Mouse (Mus musculus) retina, postnatal 7 days (tissue): ENCODE results near the gene Pygm.

ENCODE experiments used
- DNase-seq: peaks from one replicate; pipeline ENCODE4 v3.0.0-alpha.2; 2012; ENCODE audit warnings: low read depth, low spot score

The Pygm gene

GRCm38 (mm10) chr19:6352107-6352505 lies 32.1 kb upstream of the Pygm start:
- DNase-seq = no peak

- DNase-seq = no peak
Measured at GRCm38 (mm10) chr19:6354030-6354429, 30.2 kb upstream of the Pygm start.

GRCm38 (mm10) chr19:6361291-6361690 lies 22.9 kb upstream of the Pygm start:
- DNase-seq = no peak

GRCm38 (mm10) chr19:6363091-6363410 lies 21.1 kb upstream of the Pygm start:
- no peak for DNase-seq

GRCm38 (mm10) chr19:6363411-6364240 lies 20.6 kb upstream of the Pygm start, which contains the start of gene Sf1:
Gene Sf1, plus strand, starts transcription at chr19:6363690.
- peak; percentile 100 for DNase-seq

GRCm38 (mm10) chr19:6364317-6364725 lies 19.9 kb upstream of the Pygm start:
- peak; percentile 83 for DNase-seq

GRCm38 (mm10) chr19:6364842-6365241 lies 19.4 kb upstream of the Pygm start:
- DNase-seq = no peak

- DNase-seq = no peak
Measured at GRCm38 (mm10) chr19:6370175-6370574, 14.0 kb upstream of the Pygm start.

GRCm38 (mm10) chr19:6372433-6372832 lies 11.8 kb upstream of the Pygm start:
- DNase-seq = no peak

GRCm38 (mm10) chr19:6373539-6374400 lies 10.4 kb upstream of the Pygm start:
- peak; percentile 67 for DNase-seq

- DNase-seq = no peak
Measured at GRCm38 (mm10) chr19:6374571-6374970, 9.6 kb upstream of the Pygm start.

GRCm38 (mm10) chr19:6375423-6376254 lies 8.6 kb upstream of the Pygm start:
- no peak for DNase-seq

- DNase-seq = no peak
Measured at GRCm38 (mm10) chr19:6376255-6376564, 8.0 kb upstream of the Pygm start.

- no peak for DNase-seq
Measured at GRCm38 (mm10) chr19:6376643-6377042, 7.6 kb upstream of the Pygm start.

GRCm38 (mm10) chr19:6377327-6378040 lies 6.7 kb upstream of the Pygm start:
- DNase-seq = no peak

- DNase-seq = no peak
Measured at GRCm38 (mm10) chr19:6380411-6381166, 3.6 kb upstream of the Pygm start.

GRCm38 (mm10) chr19:6381238-6381637 lies 3.0 kb upstream of the Pygm start:
- no peak for DNase-seq

GRCm38 (mm10) chr19:6382323-6382924 lies 1.8 kb upstream of the Pygm start:
- DNase-seq = no peak

- DNase-seq = no peak
Measured at GRCm38 (mm10) chr19:6383470-6383869, 729 bp upstream of the Pygm start.

GRCm38 (mm10) chr19:6384954-6385353 lies 755 bp downstream of the Pygm start:
- DNase-seq = no peak
